ENCODE assay signal across 14 mouse cellular contexts in the genomic region with DNA sequence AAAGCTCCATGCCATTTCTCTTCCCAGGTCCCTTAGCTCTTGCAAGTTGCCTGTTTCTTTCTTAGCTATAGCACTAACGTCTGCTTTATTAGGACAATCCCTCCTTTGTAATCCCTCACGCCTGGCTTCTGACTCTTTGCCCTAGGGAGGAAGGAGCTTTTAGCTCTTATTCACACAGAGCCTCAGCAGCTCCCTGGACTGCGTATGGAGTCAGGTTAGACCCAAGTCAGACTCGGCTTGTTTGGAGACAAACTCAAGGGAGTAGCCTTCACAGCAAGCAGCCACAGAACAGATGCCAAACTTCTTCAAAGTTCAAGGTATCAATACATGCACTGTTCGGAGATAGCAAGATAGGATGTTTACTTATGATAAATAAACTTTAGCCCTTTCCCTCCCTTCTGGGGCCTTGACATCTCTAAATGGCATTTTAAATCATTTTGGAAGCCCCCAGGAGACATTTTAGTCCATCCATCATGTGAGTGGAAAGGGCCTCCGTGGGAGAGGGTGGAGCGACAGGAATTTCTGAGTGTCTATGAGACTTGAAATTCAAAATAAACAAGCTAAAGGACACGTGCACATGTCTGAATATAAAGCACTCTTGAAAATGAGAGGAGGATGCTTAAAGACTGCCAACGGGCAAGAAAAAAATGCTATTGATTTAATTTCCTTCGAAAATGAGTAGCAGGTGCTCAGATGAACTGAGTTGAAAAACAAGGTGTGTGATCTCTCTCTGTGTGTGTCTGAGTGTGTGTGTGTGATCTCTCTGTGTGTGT. TPM values are rescaled to one million over a fixed set of nuclear protein-coding genes. Genes with fewer than 3 reads are reported as not detected.
DNase-seq lines count a peak whose midpoint lies in the region; ATAC-seq lines count a peak whose summit lies in the region.
"Had no signal": no experiment of that assay in that cellular context is flagged by ENCODE, and none has a peak within 500 bp of the region (broad histone marks: within the 10 kb centered on the region; RNA-seq: fewer than 3 reads in every experiment).

No protein-coding gene starts in this region.

- peak; percentile 48 for DNase-seq in adrenal gland, adult 8-10 months
- DNase-seq in adrenal gland, postnatal 4 days (ENCODE audit: low spot score in 2 of 2), result no peak
- peak; percentile 58 for DNase-seq in adrenal gland, postnatal 14 days
- peak; percentile 31 for DNase-seq in limb, embryonic 11.5 days (ENCODE audit: low spot score)
- no peak for DNase-seq in right cerebral cortex, postnatal 14 days
- DNase-seq: cerebellum, adult 2 months; kidney, adult 18-20 months; lung, postnatal 36 days had no signal

- ATAC-seq in intestine, embryonic 16.5 days, result no peak
- ATAC-seq in intestine, embryonic 15.5 days, result no peak; the same call in 1 of the 2 replicates
- ATAC-seq in limb, embryonic 11.5 days (ENCODE audit: insufficient number of reproducible peaks, low FRiP score, low TSS enrichment, low read depth), result no peak
- ATAC-seq in kidney, embryonic 16.5 days (ENCODE audit: low FRiP score, low TSS enrichment), result no peak
- ATAC-seq: forebrain, embryonic 14.5 days had no signal

- H3K27me3 ChIP-seq in intestine, embryonic 16.5 days (replicated peaks; ENCODE audit: control insufficient read depth, insufficient read depth, low read length), result no peaks in the 10 kb centered on the region
- no peaks in the 10 kb centered on the region for H3K27me3 ChIP-seq in intestine, embryonic 15.5 days (replicated peaks)
- H3K27me3 ChIP-seq in limb, embryonic 11.5 days (ENCODE audit: control insufficient read depth, insufficient read depth, low read length), result no peaks in the 10 kb centered on the region
- no peaks in the 10 kb centered on the region for H3K27me3 ChIP-seq in kidney, embryonic 16.5 days (ENCODE audit: insufficient read depth, low read length)
- H3K27me3 ChIP-seq: embryonic facial prominence, embryonic 13.5 days had no signal

- no peak overlapping the region for H3K4me2 ChIP-seq in intestine, embryonic 16.5 days (ENCODE audit: low read depth, low read length)
- H3K4me2 ChIP-seq in intestine, embryonic 15.5 days (replicated peaks), result no peak overlapping the region
- no peak overlapping the region for H3K4me2 ChIP-seq in limb, embryonic 11.5 days (ENCODE audit: low read depth, severe bottlenecking)
- H3K4me2 ChIP-seq in kidney, embryonic 16.5 days (replicated peaks; ENCODE audit: low read depth, low read length), result no peak overlapping the region
- H3K4me2 ChIP-seq: embryonic facial prominence, embryonic 13.5 days had no signal

- H3K4me1 ChIP-seq in intestine, embryonic 16.5 days (ENCODE audit: control insufficient read depth, insufficient read depth, low read length), result peaks cover 12% of the 10 kb centered on the region
- peaks cover 7% of the 10 kb centered on the region; the same call in 1 of the 2 replicates for H3K4me1 ChIP-seq in intestine, embryonic 15.5 days (replicated peaks)
- H3K4me1 ChIP-seq in limb, embryonic 11.5 days (ENCODE audit: control insufficient read depth, insufficient read depth, low read length), result no peaks in the 10 kb centered on the region
- H3K4me1 ChIP-seq in kidney, embryonic 16.5 days (ENCODE audit: insufficient read depth, low read length), result peaks cover 11% of the 10 kb centered on the region

- WGBS in intestine, embryonic 16.5 days, result 27% methylated on average over 10 of the region's 10 CpGs
- WGBS in intestine, embryonic 15.5 days, result 20% methylated on average over 10 of the region's 10 CpGs
- 52% methylated on average over 10 of the region's 10 CpGs for WGBS in limb, embryonic 11.5 days
- 30% methylated on average over 10 of the region's 10 CpGs for WGBS in kidney, embryonic 16.5 days

- no peak overlapping the region for H3K4me3 ChIP-seq in intestine, embryonic 16.5 days (ENCODE audit: low read length)
- no peak overlapping the region for H3K4me3 ChIP-seq in intestine, embryonic 15.5 days (replicated peaks)
- H3K4me3 ChIP-seq in limb, embryonic 11.5 days (ENCODE audit: low read depth, low read length), result no peak overlapping the region
- H3K4me3 ChIP-seq in kidney, embryonic 16.5 days (ENCODE audit: low read length), result no peak overlapping the region
- H3K4me3 ChIP-seq: embryonic facial prominence, embryonic 13.5 days had no signal

- H3K9ac ChIP-seq in intestine, embryonic 16.5 days (ENCODE audit: low read depth, low read length), result no peak overlapping the region
- no peak overlapping the region for H3K9ac ChIP-seq in intestine, embryonic 15.5 days
- H3K9ac ChIP-seq in limb, embryonic 11.5 days (ENCODE audit: low read length), result no peak overlapping the region
- H3K9ac ChIP-seq in kidney, embryonic 16.5 days (replicated peaks; ENCODE audit: low read length), result no peak overlapping the region
- H3K9ac ChIP-seq: embryonic facial prominence, embryonic 13.5 days had no signal

- H3K27ac ChIP-seq in intestine, embryonic 16.5 days (ENCODE audit: low read length), result 0 out of 2 replicates have a peak overlapping the region, but pooled peaks have one; percentile 18
- no peak overlapping the region for H3K27ac ChIP-seq in intestine, embryonic 15.5 days
- H3K27ac ChIP-seq in limb, embryonic 11.5 days (replicated peaks; ENCODE audit: low read depth, low read length), result no peak overlapping the region
- no peak overlapping the region for H3K27ac ChIP-seq in kidney, embryonic 16.5 days (ENCODE audit: low read length)
- H3K27ac ChIP-seq: embryonic facial prominence, embryonic 13.5 days; stomach, postnatal 0 days had no signal

- H3K36me3 ChIP-seq in intestine, embryonic 16.5 days (ENCODE audit: control insufficient read depth, insufficient read depth, low read length), result no peaks in the 10 kb centered on the region
- H3K36me3 ChIP-seq in intestine, embryonic 15.5 days, result no peaks in the 10 kb centered on the region
- H3K36me3 ChIP-seq in limb, embryonic 11.5 days (ENCODE audit: control insufficient read depth, insufficient read depth, low read length), result no peaks in the 10 kb centered on the region
- H3K36me3 ChIP-seq in kidney, embryonic 16.5 days (ENCODE audit: insufficient read depth, low read length), result no peaks in the 10 kb centered on the region
- H3K36me3 ChIP-seq: embryonic facial prominence, embryonic 13.5 days had no signal

- H3K9me3 ChIP-seq in intestine, embryonic 16.5 days (ENCODE audit: control insufficient read depth, low read length), result no peaks in the 10 kb centered on the region
- no peaks in the 10 kb centered on the region for H3K9me3 ChIP-seq in intestine, embryonic 15.5 days
- no peaks in the 10 kb centered on the region for H3K9me3 ChIP-seq in limb, embryonic 11.5 days (ENCODE audit: control insufficient read depth, low read length)
- H3K9me3 ChIP-seq in kidney, embryonic 16.5 days (ENCODE audit: low read length), result no peaks in the 10 kb centered on the region
- H3K9me3 ChIP-seq: embryonic facial prominence, embryonic 13.5 days had no signal

RNA-seq across cellular contexts. Expression of a gene that starts 43.6 kb away (rescaled TPM):
- 10 to 100 TPM; 10.7 to 13.5 (median 11.6) TPM for total RNA-seq in adrenal gland, adult 8-10 months (2022)
- total RNA-seq in adrenal gland, postnatal 4 days (2021), result 10 to 100 TPM; 24.3 to 24.4 TPM
- polyA plus RNA-seq in intestine, embryonic 16.5 days (2015; fragmentation: Nextera tagmentation; extraction: Ambion mirVana), result 34.1 and 37.6 TPM in 2 replicates
- polyA plus RNA-seq in intestine, embryonic 15.5 days (2015; fragmentation: Nextera tagmentation; extraction: Ambion mirVana), result 41.1 and 42.3 TPM in 2 replicates
- total RNA-seq in adrenal gland, postnatal 14 days (2021), result 22.2 and 22.5 TPM in 2 replicates
- 59.7 and 62.7 TPM in 2 replicates for polyA plus RNA-seq in limb, embryonic 11.5 days (2014; fragmentation: Nextera tagmentation; extraction: Ambion mirVana)
- polyA plus RNA-seq in kidney, embryonic 16.5 days (2015; fragmentation: Nextera tagmentation; extraction: Ambion mirVana), result 54.6 and 59.1 TPM in 2 replicates

Comparison
In these comparisons a context has a peak if more than half of its experiments do, and no peak if none do; other contexts are left out.
1. DNase-seq: peak in adrenal gland, adult 8-10 months (single experiment), adrenal gland, postnatal 14 days (single experiment) and limb, embryonic 11.5 days (single experiment); none in adrenal gland, postnatal 4 days (0 of 2) and right cerebral cortex, postnatal 14 days (single experiment).